Mouse (Mus musculus): Measurements from ENCODE around the gene Rasl11a. TPM values are rescaled to one million over a fixed set of nuclear protein-coding genes. Genes with fewer than 3 reads are reported as not detected.
A peak's percentile ranks its signal among the peaks of the same experiment; 100 is the strongest.

Gene Rasl11a
- polyA plus RNA-seq, 1 experiment from 2014 or later: 2.6 TPM

DNA sequence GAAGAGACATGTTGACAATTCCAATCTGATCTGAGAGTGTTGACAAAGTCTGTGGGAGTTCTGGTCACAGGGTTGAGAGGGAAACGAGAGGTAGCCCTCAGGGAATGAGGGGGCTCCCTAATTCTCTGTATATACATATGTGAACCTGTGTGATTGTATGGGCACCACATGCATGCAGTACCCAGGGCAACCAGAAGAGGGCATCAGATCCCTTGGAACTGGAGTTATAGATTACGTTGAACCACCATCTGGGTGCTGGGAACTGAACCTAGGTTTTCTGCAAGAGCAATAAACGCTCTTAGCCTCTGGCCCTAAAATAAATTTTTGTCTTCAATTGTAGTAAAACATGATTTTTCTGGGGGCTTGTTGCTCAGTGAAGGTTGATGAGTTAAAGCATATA lies 11.2 kb downstream of the Rasl11a start:
- H3K9ac ChIP-seq (ENCODE audit: low read depth, low read length): no peak overlapping the region
- no peak for ATAC-seq (ENCODE audit: low read depth)
- no peaks in the 10 kb centered on the region for H3K36me3 ChIP-seq (ENCODE audit: control insufficient read depth, insufficient read depth)
- 81% methylated on average over 3 of the region's 3 CpGs for WGBS (ENCODE audit: insufficient replicate concordance)
- no peak overlapping the region for H3K27ac ChIP-seq (ENCODE audit: low read length)
- no peaks in the 10 kb centered on the region for H3K4me1 ChIP-seq (ENCODE audit: control insufficient read depth, low read depth, low read length)
- H3K4me2 ChIP-seq (ENCODE audit: low read depth, low read length): no peak overlapping the region
- no peak overlapping the region for H3K4me3 ChIP-seq (ENCODE audit: low read depth, low read length)
- H3K9me3 ChIP-seq (replicated peaks; ENCODE audit: control insufficient read depth, low read length): peaks cover 6% of the 10 kb centered on the region
- H3K27me3 ChIP-seq (ENCODE audit: control insufficient read depth, insufficient read depth, low read depth, low read length): no peaks in the 10 kb centered on the region

DNA sequence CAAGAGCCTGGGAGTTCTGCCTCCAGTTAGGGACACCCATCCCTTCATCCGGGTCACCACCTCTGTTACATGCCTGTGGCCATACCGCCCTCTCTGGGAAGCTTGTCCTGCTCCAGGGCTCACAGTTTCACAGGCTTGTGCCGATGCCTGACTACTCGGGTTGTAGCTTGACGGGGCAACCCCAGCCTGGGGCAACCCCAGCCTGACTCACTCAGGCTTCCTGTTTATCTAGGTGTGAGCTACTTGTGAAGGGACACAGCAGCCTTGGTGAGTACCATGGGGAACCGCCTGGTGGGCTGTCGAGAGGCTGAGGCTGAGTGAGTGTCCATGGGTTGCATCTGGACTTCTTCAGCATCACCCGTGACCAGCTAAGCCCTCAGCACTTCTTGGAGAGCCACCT lies 12.7 kb downstream of the Rasl11a start:
- WGBS (ENCODE audit: insufficient replicate concordance): 51% methylated on average over 8 of the region's 8 CpGs
- H3K9me3 ChIP-seq (replicated peaks; ENCODE audit: control insufficient read depth, low read length): peaks cover 6% of the 10 kb centered on the region
- no peaks in the 10 kb centered on the region for H3K4me1 ChIP-seq (ENCODE audit: control insufficient read depth, low read depth, low read length)
- no peak overlapping the region for H3K27ac ChIP-seq (ENCODE audit: low read length)
- H3K27me3 ChIP-seq (ENCODE audit: control insufficient read depth, insufficient read depth, low read depth, low read length): no peaks in the 10 kb centered on the region
- no peak for ATAC-seq (ENCODE audit: low read depth)
- H3K4me3 ChIP-seq (ENCODE audit: low read depth, low read length): no peak overlapping the region
- no peak overlapping the region for H3K4me2 ChIP-seq (ENCODE audit: low read depth, low read length)
- no peaks in the 10 kb centered on the region for H3K36me3 ChIP-seq (ENCODE audit: control insufficient read depth, insufficient read depth)
- no peak overlapping the region for H3K9ac ChIP-seq (ENCODE audit: low read depth, low read length)

DNA sequence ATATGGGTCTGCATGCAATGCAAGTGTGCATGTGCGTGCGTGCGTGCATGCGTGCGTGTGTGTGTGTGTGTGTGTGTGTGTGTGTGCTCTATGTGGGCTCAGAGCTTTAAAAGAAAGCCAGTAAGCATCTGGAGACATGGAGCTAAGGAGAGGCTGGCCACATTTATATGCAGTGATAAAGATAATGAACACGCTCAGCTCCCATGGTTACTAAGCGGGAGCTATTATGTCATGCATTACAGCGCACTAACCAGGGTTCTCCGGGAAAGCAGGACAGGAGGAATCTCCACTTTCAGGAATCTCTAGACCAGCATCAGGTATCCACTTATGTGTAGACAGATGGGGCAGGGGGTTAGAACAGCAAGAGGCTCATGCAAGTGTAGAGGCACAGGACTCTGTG lies 13.9 kb downstream of the Rasl11a start:
- 86% methylated on average over 9 of the region's 9 CpGs for WGBS (ENCODE audit: insufficient replicate concordance)

DNA sequence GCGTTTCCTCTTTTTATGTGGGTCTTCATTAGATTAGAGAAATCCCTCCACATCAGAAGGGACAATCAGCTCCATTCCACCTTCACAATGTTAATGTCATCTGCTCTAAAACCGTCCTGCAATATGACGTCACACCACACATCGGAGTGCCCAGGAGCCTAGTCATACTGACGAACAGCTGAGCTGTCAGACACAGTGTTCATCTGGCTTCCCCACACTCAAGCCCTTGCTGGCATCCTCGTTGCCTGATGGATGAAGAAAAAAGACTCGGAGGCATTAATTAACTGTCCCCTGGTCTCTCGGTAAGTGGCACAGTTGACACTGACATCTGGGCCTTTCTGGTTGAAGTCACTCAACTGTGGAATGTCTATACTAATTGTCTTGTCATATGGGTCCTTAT lies 14.4 kb downstream of the Rasl11a start:
- H3K27me3 ChIP-seq (ENCODE audit: control insufficient read depth, insufficient read depth, low read depth, low read length): no peaks in the 10 kb centered on the region
- no peak overlapping the region for H3K9ac ChIP-seq (ENCODE audit: low read depth, low read length)
- ATAC-seq (ENCODE audit: low read depth): no peak
- no peaks in the 10 kb centered on the region for H3K4me1 ChIP-seq (ENCODE audit: control insufficient read depth, low read depth, low read length)
- H3K4me3 ChIP-seq (ENCODE audit: low read depth, low read length): no peak overlapping the region
- H3K36me3 ChIP-seq (ENCODE audit: control insufficient read depth, insufficient read depth): no peaks in the 10 kb centered on the region
- H3K27ac ChIP-seq (ENCODE audit: low read length): no peak overlapping the region
- peaks cover 6% of the 10 kb centered on the region for H3K9me3 ChIP-seq (replicated peaks; ENCODE audit: control insufficient read depth, low read length)
- WGBS (ENCODE audit: insufficient replicate concordance): 76% methylated on average over 8 of the region's 8 CpGs
- no peak overlapping the region for H3K4me2 ChIP-seq (ENCODE audit: low read depth, low read length)

More for the DNA sequence above, 13.9 kb downstream of the Rasl11a start:
- Histone ChIP-seq H3K9ac (ENCODE audit: low read depth, low read length) (no peak overlapping the region), H3K4me3 (ENCODE audit: low read depth, low read length) (no peak overlapping the region), H3K27me3 (ENCODE audit: control insufficient read depth, insufficient read depth, low read depth, low read length) (no peaks in the 10 kb centered on the region), H3K36me3 (ENCODE audit: control insufficient read depth, insufficient read depth) (no peaks in the 10 kb centered on the region), H3K4me2 (ENCODE audit: low read depth, low read length) (no peak overlapping the region), H3K27ac (ENCODE audit: low read length) (no peak overlapping the region), H3K9me3 (replicated peaks; ENCODE audit: control insufficient read depth, low read length) (peaks cover 6% of the 10 kb centered on the region), H3K4me1 (ENCODE audit: control insufficient read depth, low read depth, low read length) (no peaks in the 10 kb centered on the region)
- no peak for ATAC-seq (ENCODE audit: low read depth)

- H3K9me3 ChIP-seq (replicated peaks; ENCODE audit: control insufficient read depth, low read length): peaks cover 6% of the 10 kb centered on the region
- 55% methylated on average over 18 of the region's 18 CpGs for WGBS (ENCODE audit: insufficient replicate concordance)
- H3K4me2 ChIP-seq (ENCODE audit: low read depth, low read length): no peak overlapping the region
- H3K4me3 ChIP-seq (ENCODE audit: low read depth, low read length): no peak overlapping the region
- H3K27ac ChIP-seq (ENCODE audit: low read length): no peak overlapping the region
- H3K36me3 ChIP-seq (ENCODE audit: control insufficient read depth, insufficient read depth): no peaks in the 10 kb centered on the region
- no peak overlapping the region for H3K9ac ChIP-seq (ENCODE audit: low read depth, low read length)
- ATAC-seq (ENCODE audit: low read depth): no peak
- H3K4me1 ChIP-seq (ENCODE audit: control insufficient read depth, low read depth, low read length): peaks cover under 1% of the 10 kb centered on the region; the same call in 1 of the 2 replicates
- H3K27me3 ChIP-seq (ENCODE audit: control insufficient read depth, insufficient read depth, low read depth, low read length): no peaks in the 10 kb centered on the region
These were observed 15.5 kb downstream of the Rasl11a start for GRCm38 (mm10) chr5:146860222-146860998.

DNA sequence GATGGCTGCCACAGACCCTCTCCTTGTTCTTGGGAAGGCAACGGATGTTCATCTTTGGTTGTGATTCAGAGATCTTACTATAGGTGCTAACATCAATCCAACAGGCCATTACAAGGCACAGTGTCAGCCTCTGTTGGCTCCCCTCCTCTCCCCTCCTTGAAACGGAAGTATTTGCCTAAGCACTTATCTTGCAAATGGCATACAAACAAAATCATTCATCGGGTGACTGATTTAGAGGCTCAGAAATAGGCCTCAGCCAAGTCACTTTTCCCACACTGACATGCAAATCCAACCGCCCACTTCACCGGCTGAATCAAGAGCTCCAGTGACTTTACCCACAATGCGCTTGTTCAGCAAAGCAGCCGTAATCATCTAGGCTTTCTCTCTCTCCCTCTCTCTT lies 16.7 kb downstream of the Rasl11a start:
- H3K4me2 ChIP-seq (ENCODE audit: low read depth, low read length): no peak overlapping the region
- H3K36me3 ChIP-seq (ENCODE audit: control insufficient read depth, insufficient read depth): no peaks in the 10 kb centered on the region
- H3K9me3 ChIP-seq (replicated peaks; ENCODE audit: control insufficient read depth, low read length): no peaks in the 10 kb centered on the region
- WGBS (ENCODE audit: insufficient replicate concordance): 50% methylated on average over 7 of the region's 7 CpGs
- no peak overlapping the region for H3K27ac ChIP-seq (ENCODE audit: low read length)
- no peaks in the 10 kb centered on the region for H3K27me3 ChIP-seq (ENCODE audit: control insufficient read depth, insufficient read depth, low read depth, low read length)
- H3K4me3 ChIP-seq (ENCODE audit: low read depth, low read length): no peak overlapping the region
- no peak overlapping the region for H3K9ac ChIP-seq (ENCODE audit: low read depth, low read length)
- peaks cover 12% of the 10 kb centered on the region for H3K4me1 ChIP-seq (ENCODE audit: control insufficient read depth, low read depth, low read length)
- ATAC-seq (ENCODE audit: low read depth): no peak

DNA sequence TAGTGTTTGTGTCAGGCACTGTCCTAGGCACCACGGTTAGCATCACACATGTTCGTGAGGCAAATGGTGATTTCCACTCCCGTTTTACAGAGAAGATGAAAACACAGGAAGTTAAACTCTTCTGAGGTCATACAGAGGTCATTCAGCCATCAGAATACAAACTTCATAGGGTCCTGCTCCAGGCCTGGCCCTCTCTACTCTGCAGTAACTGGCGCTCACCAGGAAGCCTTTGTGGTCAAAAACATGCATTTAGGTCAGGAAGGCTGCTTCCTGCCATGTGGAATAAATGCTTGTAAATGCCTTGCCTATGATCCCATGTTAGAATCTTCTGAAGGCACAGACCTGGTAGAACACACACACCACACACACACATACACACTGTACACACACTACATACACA lies 20.6 kb downstream of the Rasl11a start:
- peaks cover 28% of the 10 kb centered on the region for H3K4me1 ChIP-seq (ENCODE audit: control insufficient read depth, low read depth, low read length)
- no peak overlapping the region for H3K4me2 ChIP-seq (ENCODE audit: low read depth, low read length)
- H3K9me3 ChIP-seq (replicated peaks; ENCODE audit: control insufficient read depth, low read length): no peaks in the 10 kb centered on the region
- WGBS (ENCODE audit: insufficient replicate concordance): 33% methylated on average over 4 of the region's 4 CpGs
- no peak overlapping the region for H3K9ac ChIP-seq (ENCODE audit: low read depth, low read length)
- H3K4me3 ChIP-seq (ENCODE audit: low read depth, low read length): no peak overlapping the region
- no peaks in the 10 kb centered on the region for H3K27me3 ChIP-seq (ENCODE audit: control insufficient read depth, insufficient read depth, low read depth, low read length)
- no peak for ATAC-seq (ENCODE audit: low read depth)
- H3K36me3 ChIP-seq (ENCODE audit: control insufficient read depth, insufficient read depth): no peaks in the 10 kb centered on the region
- H3K27ac ChIP-seq (ENCODE audit: low read length): peak overlapping the region; percentile 71; the same call in 1 of the 2 replicates

- Histone ChIP-seq H3K4me3 (ENCODE audit: low read depth, low read length) (no peak overlapping the region), H3K9me3 (replicated peaks; ENCODE audit: control insufficient read depth, low read length) (no peaks in the 10 kb centered on the region), H3K36me3 (ENCODE audit: control insufficient read depth, insufficient read depth) (no peaks in the 10 kb centered on the region), H3K9ac (ENCODE audit: low read depth, low read length) (peak overlapping the region; percentile 30; the same call in 1 of the 2 replicates), H3K27ac (ENCODE audit: low read length) (peak overlapping the region; percentile 71), H3K4me2 (ENCODE audit: low read depth, low read length) (peak overlapping the region; percentile 36), H3K27me3 (ENCODE audit: control insufficient read depth, insufficient read depth, low read depth, low read length) (no peaks in the 10 kb centered on the region), H3K4me1 (ENCODE audit: control insufficient read depth, low read depth, low read length) (peaks cover 28% of the 10 kb centered on the region)
- peak; percentile 73 for ATAC-seq (ENCODE audit: low read depth)
- 25% methylated on average over 2 of the region's 2 CpGs for WGBS (ENCODE audit: insufficient replicate concordance)
These were observed 21.4 kb downstream of the Rasl11a start for GRCm38 (mm10) chr5:146866277-146866676.

DNA sequence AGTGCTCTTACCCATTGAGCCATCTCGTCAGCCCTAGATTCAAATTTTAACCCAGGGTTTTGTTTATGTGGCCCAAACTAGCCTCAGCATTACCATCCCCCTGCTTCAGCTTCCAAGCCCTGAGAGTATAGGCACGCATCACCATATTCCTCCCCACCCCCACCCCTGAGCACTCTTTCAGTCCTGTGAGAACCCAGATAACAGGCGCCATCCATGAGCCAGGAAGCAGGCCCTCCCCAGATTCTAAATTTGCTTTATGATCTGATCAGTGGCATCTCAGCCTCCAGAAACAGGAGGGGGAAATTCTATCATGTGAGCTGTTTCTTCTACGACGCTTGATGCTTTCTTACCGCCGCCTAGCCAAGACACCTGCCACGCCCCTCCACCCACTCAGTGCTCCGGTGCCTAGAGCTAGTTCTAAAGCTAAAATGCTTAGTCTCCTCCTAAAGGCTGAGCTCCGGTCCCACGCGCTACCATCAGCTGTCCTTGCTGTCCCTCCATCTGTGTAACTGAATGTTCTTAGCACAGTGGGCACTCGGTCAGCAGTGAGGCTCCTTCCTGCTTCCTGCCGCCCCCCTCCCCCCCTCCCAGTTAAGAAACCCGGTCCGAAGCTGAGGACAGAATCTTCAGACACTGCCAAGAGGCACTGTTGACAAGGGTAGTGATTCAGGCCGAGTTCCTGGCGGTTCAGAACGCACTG lies 22.5 kb downstream of the Rasl11a start:
- no peaks in the 10 kb centered on the region for H3K36me3 ChIP-seq (ENCODE audit: control insufficient read depth, insufficient read depth)
- H3K9ac ChIP-seq (ENCODE audit: low read depth, low read length): 0 out of 2 replicates have a peak overlapping the region, but pooled peaks have one; percentile 6
- H3K9me3 ChIP-seq (replicated peaks; ENCODE audit: control insufficient read depth, low read length): no peaks in the 10 kb centered on the region
- H3K4me1 ChIP-seq (ENCODE audit: control insufficient read depth, low read depth, low read length): peaks cover 28% of the 10 kb centered on the region
- ATAC-seq (ENCODE audit: low read depth): peak; percentile 80
- 2% methylated on average over 19 of the region's 19 CpGs for WGBS (ENCODE audit: insufficient replicate concordance)
- H3K4me2 ChIP-seq (ENCODE audit: low read depth, low read length): peak overlapping the region; percentile 36
- no peak overlapping the region; the same call in 1 of the 2 replicates for H3K4me3 ChIP-seq (ENCODE audit: low read depth, low read length)
- H3K27me3 ChIP-seq (ENCODE audit: control insufficient read depth, insufficient read depth, low read depth, low read length): no peaks in the 10 kb centered on the region
- peak overlapping the region; percentile 4 for H3K27ac ChIP-seq (ENCODE audit: low read length)
